Mouse (Mus musculus) small intestine, adult 2 months (tissue): ENCODE results near the gene Oxct1.

ENCODE experiments used
- CTCF ChIP-seq: fragments of 200-500 bp; IDR thresholded peaks from 2 replicates; pipeline ENCODE4 v1.5.1; 2012; ENCODE audit warnings: low read depth, mild to moderate bottlenecking, control low read depth, inconsistent platforms, low read length, moderate library complexity, mixed read lengths; ENCODE audit not compliant: insufficient replicate concordance, insufficient read length; ENCODE audit errors: extremely low read depth
- POLR2A ChIP-seq: fragments of 200-500 bp; IDR thresholded peaks from 2 replicates; pipeline ENCODE4 v1.6.1; 2012; ENCODE audit warnings: low read depth, mild to moderate bottlenecking, control low read depth, inconsistent platforms, low read length, moderate library complexity

GRCm38 (mm10) chr15:4079425-4080189 is 53.4 kb downstream of the Oxct1 start:
- TF ChIP-seq CTCF (no peak), POLR2A (no peak)
